Mouse (Mus musculus) heart, adult 18-20 months (tissue): ENCODE measurements around the gene Cep295nl. TPM values are rescaled to one million over a fixed set of nuclear protein-coding genes. Genes with fewer than 3 reads are reported as not detected.

Source experiments
- total RNA-seq, 2 experiments: library from RNA; stranded (reverse); gene quantifications; 2 replicates each; pipeline ENCODE4 v1.2.3; 2021

Gene Cep295nl
- total RNA-seq, 2 experiments from 2014 or later, result 0.39 to 0.42 TPM

Other genes with a start within 250 kb of the Cep295nl start
- under 1 TPM; 0.02 to 0.05 TPM for gene Dnah17, start 211.9 kb downstream of the Cep295nl start, total RNA-seq
- 10 to 100 TPM; 54.1 to 63.2 TPM for gene Cyth1, start 93.9 kb downstream of the Cep295nl start, total RNA-seq
- gene Usp36, start 52.3 kb downstream of the Cep295nl start, total RNA-seq, result 10 to 100 TPM; 12.3 to 12.4 TPM
- 100 to 1,000 TPM in 1 of 2 experiments, 10 to 100 TPM in 1; 75.0 to 102 TPM for gene Timp2, start 13.2 kb upstream of the Cep295nl start, total RNA-seq
- gene Lgals3bp, start 59.6 kb upstream of the Cep295nl start, total RNA-seq, result 10 to 100 TPM; 19.6 to 34.9 TPM
- gene Cant1, start 76.6 kb upstream of the Cep295nl start, total RNA-seq, result 10 to 100 TPM; 17.5 to 18.6 TPM
- 10 to 100 TPM; 13.4 to 16.4 TPM for gene C1qtnf1, start 85.7 kb upstream of the Cep295nl start, total RNA-seq
- 1 to 10 TPM; 4.2 to 5.1 TPM for gene Engase, start 134.3 kb upstream of the Cep295nl start, total RNA-seq